Mouse (Mus musculus): ENCODE measurements around the gene Aacs.
"Not testable (repeated sequence)": the region's sequence is repeated elsewhere in the genome, so short reads cannot be mapped to it uniquely, and the experiment has no call there.

Aacs gene

DNA sequence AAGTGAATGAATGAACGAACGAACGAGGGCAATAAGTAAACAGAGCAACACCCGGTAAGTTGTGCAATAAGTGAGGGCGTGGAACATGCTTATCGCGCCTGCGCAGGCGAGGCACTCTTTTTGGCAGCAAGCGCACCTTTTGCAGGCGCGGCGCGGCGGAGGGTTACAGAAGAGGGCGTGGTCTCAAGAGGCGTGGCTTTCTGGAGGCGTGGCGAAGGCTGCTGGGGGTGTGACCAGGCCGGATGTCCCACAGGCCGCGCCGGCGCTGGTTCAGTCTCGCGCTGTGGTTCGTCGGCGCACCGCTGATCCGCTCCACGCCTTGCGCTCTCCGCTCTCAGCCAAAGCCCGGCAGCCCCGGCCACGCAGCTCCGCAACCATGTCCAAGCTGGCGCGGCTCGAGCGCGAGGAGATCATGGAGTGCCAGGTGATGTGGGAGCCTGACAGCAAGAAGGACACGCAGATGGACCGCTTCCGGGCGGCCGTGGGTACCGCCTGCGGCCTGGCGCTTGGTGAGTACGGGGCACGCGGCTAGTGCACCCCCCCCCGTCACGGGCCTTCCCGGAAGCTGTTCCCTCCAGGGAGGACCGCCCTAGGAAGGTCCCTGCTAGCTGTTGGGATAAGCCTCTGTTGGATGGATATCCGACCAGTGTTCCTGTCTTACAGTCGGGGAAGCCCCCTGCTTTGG lies at the start of gene Aacs:
Aacs (plus strand) TSS at position 214 of the 685 bp plus-strand sequence.
- DNase-seq (ENCODE audit: extremely low read depth, low read depth, low spot score) = peak; percentile 49

- no peak for DNase-seq (ENCODE audit: extremely low read depth, low read depth, low spot score)
These were observed 49.3 kb upstream of the Aacs start for GRCm38 (mm10) chr5:125426343-125426742.

GRCm38 (mm10) chr5:125432324-125432723 lies 43.3 kb upstream of the Aacs start:
- DNase-seq (ENCODE audit: extremely low read depth, low read depth, low spot score) = not testable (repeated sequence)

GRCm38 (mm10) chr5:125433793-125434337 lies 41.7 kb upstream of the Aacs start, which contains the start of gene Dhx37:
TSS of gene Dhx37 (minus strand) at chr5:125434121.
- peak; percentile 72 for DNase-seq (ENCODE audit: extremely low read depth, low read depth, low spot score)

GRCm38 (mm10) chr5:125434347-125434746 lies 41.3 kb upstream of the Aacs start:
- not testable (repeated sequence) for DNase-seq (ENCODE audit: extremely low read depth, low read depth, low spot score)

DNA sequence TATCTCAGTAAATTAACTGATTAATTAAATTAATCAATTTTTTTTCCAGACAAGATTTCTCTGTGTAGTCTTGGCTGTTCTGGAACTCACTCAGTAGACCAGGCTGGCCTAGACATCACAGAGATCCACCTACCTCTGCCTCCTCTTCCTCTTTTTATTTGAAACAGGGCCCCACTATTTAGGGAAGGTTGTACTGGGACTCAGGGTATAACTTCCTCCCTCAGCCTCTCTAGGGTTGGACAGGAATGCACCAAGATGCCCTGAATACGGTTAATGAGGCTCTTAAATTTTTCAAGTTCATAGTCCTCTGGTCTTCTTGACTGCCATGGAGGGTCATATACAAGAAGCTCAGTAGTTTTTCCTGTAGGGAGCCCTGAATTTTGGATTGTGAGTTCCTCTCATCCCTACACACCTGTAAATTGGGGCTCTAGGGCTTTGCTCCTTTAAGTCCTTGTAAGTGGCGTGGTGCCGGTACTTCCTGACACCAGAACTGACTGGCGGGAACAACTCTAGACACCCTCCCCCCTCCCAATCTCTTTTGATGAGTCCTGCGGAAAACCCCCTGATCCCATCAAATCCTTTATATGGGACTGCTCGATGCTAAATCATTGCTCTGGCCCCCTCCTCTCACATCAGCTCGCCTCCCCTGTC lies 34.9 kb upstream of the Aacs start:
- no peak for DNase-seq (ENCODE audit: extremely low read depth, low read depth, low spot score)

GRCm38 (mm10) chr5:125441234-125442114 lies 34.1 kb upstream of the Aacs start, which contains the start of gene Bri3bp:
TSS of gene Bri3bp (plus strand) at chr5:125441568.
- no peak for DNase-seq (ENCODE audit: extremely low read depth, low read depth, low spot score)

- no peak for DNase-seq (ENCODE audit: extremely low read depth, low read depth, low spot score)
These were observed 33.2 kb upstream of the Aacs start for GRCm38 (mm10) chr5:125442136-125442995.

GRCm38 (mm10) chr5:125443335-125443734 lies 32.3 kb upstream of the Aacs start:
- DNase-seq (ENCODE audit: extremely low read depth, low read depth, low spot score) = no peak

- DNase-seq (ENCODE audit: extremely low read depth, low read depth, low spot score) = no peak
These were observed 31.7 kb upstream of the Aacs start for GRCm38 (mm10) chr5:125443915-125444314.

DNA sequence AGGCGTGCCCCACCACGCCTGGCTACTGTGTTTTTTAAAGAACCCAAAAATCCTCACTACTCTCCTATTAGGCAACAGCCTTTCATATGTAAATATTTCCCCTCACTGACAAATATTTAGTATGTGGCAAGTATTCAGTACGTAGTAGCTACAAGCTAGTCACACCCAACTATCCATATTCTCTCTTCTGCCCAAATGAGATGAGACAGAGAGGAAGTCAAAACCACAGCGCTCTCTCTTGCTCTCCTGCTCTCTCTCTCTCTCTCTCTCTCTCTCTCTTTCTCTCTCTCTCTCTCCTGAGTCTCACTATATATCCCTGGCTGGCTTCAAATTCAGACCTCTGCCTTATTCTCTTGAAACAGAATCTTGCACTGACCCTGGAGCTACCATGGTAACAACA lies 31.1 kb upstream of the Aacs start:
- no peak for DNase-seq (ENCODE audit: extremely low read depth, low read depth, low spot score)

DNA sequence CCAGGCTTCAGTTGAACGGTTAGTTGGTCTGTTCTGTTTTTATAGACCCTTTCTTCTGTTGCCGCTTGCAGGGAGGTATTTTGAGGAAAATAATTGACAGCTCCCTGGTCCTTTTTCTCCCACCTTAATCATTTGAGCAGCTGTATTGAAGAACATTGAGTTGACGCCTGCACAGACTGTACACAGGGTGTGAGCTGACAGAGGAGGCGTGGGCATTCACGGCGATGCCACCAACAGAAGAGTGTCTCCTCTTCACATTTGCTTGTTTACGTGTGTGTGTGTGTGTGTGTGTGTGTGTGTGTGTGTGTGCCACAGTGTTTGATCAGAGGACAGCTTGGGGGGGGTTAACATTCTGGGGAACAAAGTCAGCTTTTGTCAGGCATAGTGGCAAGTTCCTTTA lies 29.3 kb upstream of the Aacs start:
- DNase-seq (ENCODE audit: extremely low read depth, low read depth, low spot score) = no peak

GRCm38 (mm10) chr5:125448026-125448425 lies 27.6 kb upstream of the Aacs start:
- DNase-seq (ENCODE audit: extremely low read depth, low read depth, low spot score) = no peak

- DNase-seq (ENCODE audit: extremely low read depth, low read depth, low spot score) = no peak
These were observed 27.0 kb upstream of the Aacs start for GRCm38 (mm10) chr5:125448631-125449030.

DNA sequence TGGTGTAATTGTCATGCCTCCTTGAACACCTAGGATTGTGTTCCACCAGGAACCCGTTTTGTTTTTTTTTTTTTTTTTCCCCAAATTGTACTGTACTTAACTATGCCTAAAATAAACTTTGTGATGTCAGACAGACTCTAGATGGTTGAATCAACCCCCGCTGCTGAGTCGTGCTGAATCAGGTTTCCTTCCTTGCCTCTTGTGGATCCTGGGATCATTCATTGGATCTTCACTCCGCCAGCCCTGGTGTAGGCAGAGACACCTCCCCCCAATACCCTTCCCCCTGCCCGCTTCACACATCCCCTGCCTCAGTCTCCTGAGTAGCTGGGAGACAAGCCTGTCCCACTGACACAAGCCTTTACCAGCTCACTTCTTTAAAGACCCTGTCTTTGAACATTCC lies 26.3 kb upstream of the Aacs start:
- no peak for DNase-seq (ENCODE audit: extremely low read depth, low read depth, low spot score)

- DNase-seq (ENCODE audit: extremely low read depth, low read depth, low spot score) = no peak
These were observed 23.0 kb upstream of the Aacs start for GRCm38 (mm10) chr5:125452573-125452972.

GRCm38 (mm10) chr5:125456100-125456499 lies 19.5 kb upstream of the Aacs start:
- DNase-seq (ENCODE audit: extremely low read depth, low read depth, low spot score) = no peak

- DNase-seq (ENCODE audit: extremely low read depth, low read depth, low spot score) = no peak
These were observed 18.1 kb upstream of the Aacs start for GRCm38 (mm10) chr5:125457538-125457937.

DNA sequence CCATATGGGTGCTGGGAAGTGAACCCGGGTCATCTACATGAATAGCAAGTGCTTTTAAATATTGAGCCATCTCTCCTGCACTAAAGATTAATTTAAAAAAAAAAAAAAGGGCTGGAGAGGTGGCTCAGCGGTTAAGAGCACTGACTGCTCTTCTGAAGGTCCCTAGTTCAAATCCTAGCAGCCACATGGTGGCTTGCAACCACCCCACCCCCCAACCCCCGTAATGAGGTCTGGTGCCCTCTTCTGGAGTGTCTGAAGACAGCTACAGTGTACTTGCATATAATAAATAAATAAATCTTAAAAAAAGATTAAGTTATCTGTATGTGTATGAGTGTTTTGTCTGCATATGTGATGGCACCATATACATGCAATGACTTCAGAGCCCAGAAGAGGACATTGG lies 15.0 kb upstream of the Aacs start:
- DNase-seq (ENCODE audit: extremely low read depth, low read depth, low spot score) = no peak

- no peak for DNase-seq (ENCODE audit: extremely low read depth, low read depth, low spot score)
These were observed 13.7 kb upstream of the Aacs start for GRCm38 (mm10) chr5:125461868-125462445.
